Mouse (Mus musculus) CH12.LX (cell line): ENCODE measurements around the gene BC030867. TPM values are rescaled to one million over a fixed set of nuclear protein-coding genes. Genes with fewer than 3 reads are reported as not detected.
A peak's percentile ranks its signal among the peaks of the same experiment; 100 is the strongest.

ENCODE experiments used
- DNase-seq: peaks from one replicate; pipeline ENCODE4 v3.0.0-alpha.2; 2013; ENCODE audit errors: extremely low read depth
- H3K27ac ChIP-seq: 2 replicates; pipeline ENCODE4 v1.5.1; 2012; ENCODE audit warnings: low read depth, mild to moderate bottlenecking, control low read depth, moderate library complexity; ENCODE audit not compliant: insufficient read depth
- H3K27me3 ChIP-seq: replicated peaks from 2 replicates; pipeline ENCODE3; 2012; ENCODE audit warnings: inconsistent platforms
- H3K36me3 ChIP-seq, 2 experiments: replicated peaks in 1 of 2; 2 replicates each; pipeline versions ENCODE3 to v1.6.1; 2012; ENCODE audit warnings: inconsistent platforms in 1 of 2, low read length in 1 of 2, mild to moderate bottlenecking in 1 of 2, mixed read lengths in 1 of 2, moderate library complexity in 1 of 2; ENCODE audit not compliant: control insufficient read depth in 1 of 2, insufficient read depth in 1 of 2
- H3K4me1 ChIP-seq, 2 experiments: 2 replicates each; pipeline ENCODE4 v1.6.1; 2012; ENCODE audit warnings: inconsistent platforms in 1 of 2, moderate library complexity in 1 of 2; ENCODE audit not compliant: insufficient read depth in 2 of 2, control insufficient read depth in 1 of 2
- H3K4me2 ChIP-seq: 2 replicates; pipeline ENCODE4 v1.6.1; 2012; ENCODE audit warnings: low read depth, mild to moderate bottlenecking, control low read depth; ENCODE audit not compliant: poor library complexity, insufficient read depth, severe bottlenecking
- H3K4me3 ChIP-seq, 3 experiments: fragments of 150-350 bp in 1 of 3; sonication (generic) in 1 of 3; replicated peaks in 1 of 3; 2 replicates each; pipeline versions ENCODE3 to v1.5.1; 2011 to 2012; ENCODE audit warnings: low read depth in 2 of 3, low read length in 2 of 3, mild to moderate bottlenecking in 2 of 3, moderate library complexity in 2 of 3, control low read depth in 1 of 3, improper control_type of control experiment in 1 of 3, inconsistent platforms in 1 of 3, mixed read lengths in 1 of 3; ENCODE audit not compliant: poor library complexity in 1 of 3
- H3K79me2 ChIP-seq: replicated peaks from 2 replicates; pipeline ENCODE4 v1.6.1; 2012; ENCODE audit warnings: mild to moderate bottlenecking, moderate library complexity; ENCODE audit not compliant: control insufficient read depth, poor library complexity, insufficient read depth, severe bottlenecking; ENCODE audit errors: extremely low read depth
- H3K9ac ChIP-seq: 2 replicates; pipeline ENCODE4 v1.6.1; 2012; ENCODE audit warnings: low read depth, mild to moderate bottlenecking, control low read depth, moderate library complexity; ENCODE audit not compliant: insufficient read depth
- H3K9me3 ChIP-seq: replicated peaks from 2 replicates; pipeline ENCODE3; 2012; ENCODE audit warnings: low read length, inconsistent platforms, mixed read lengths
- BHLHE40 ChIP-seq: IDR thresholded peaks from 2 replicates; pipeline ENCODE4 v1.6.1; 2011; ENCODE audit warnings: mild to moderate bottlenecking, low read depth, low read length, improper control_type of control experiment
- CHD1 ChIP-seq: IDR thresholded peaks from 2 replicates; pipeline ENCODE4 v1.6.1; 2012; ENCODE audit warnings: low read depth, low read length, improper control_type of control experiment, inconsistent platforms
- CHD2 ChIP-seq: IDR thresholded peaks from 2 replicates; pipeline ENCODE4 v1.6.1; 2011; ENCODE audit warnings: low read length, improper control_type of control experiment
- CTCF ChIP-seq, 2 experiments: IDR thresholded peaks in 1 of 2; conservative IDR thresholded peaks in 1 of 2; 2 replicates each; pipeline ENCODE4 v1.5.1; 2011 to 2012; ENCODE audit warnings: low read depth in 2 of 2, low read length in 2 of 2, improper control_type of control experiment in 1 of 2, inconsistent platforms in 1 of 2, mild to moderate bottlenecking in 1 of 2, moderate library complexity in 1 of 2
- ELF1 ChIP-seq: IDR thresholded peaks from 2 replicates; pipeline ENCODE4 v1.6.1; 2014; ENCODE audit warnings: low read depth, mild to moderate bottlenecking, inconsistent platforms, low read length, improper control_type of control experiment
- EP300 ChIP-seq: IDR thresholded peaks from 2 replicates; pipeline ENCODE4 v1.6.1; 2011; ENCODE audit warnings: low read length, improper control_type of control experiment
- GABPA ChIP-seq: IDR thresholded peaks from 2 replicates; pipeline ENCODE4 v1.6.1; 2012; ENCODE audit warnings: low read depth, low read length, improper control_type of control experiment, inconsistent platforms; ENCODE audit not compliant: insufficient replicate concordance
- HCFC1 ChIP-seq: IDR thresholded peaks from 2 replicates; pipeline ENCODE4 v1.6.1; 2012; ENCODE audit warnings: low read depth, mild to moderate bottlenecking, inconsistent platforms, low read length, improper control_type of control experiment
- JUND ChIP-seq: conservative IDR thresholded peaks from 2 replicates; pipeline ENCODE4 v1.6.1; 2011; ENCODE audit warnings: low read depth, low read length, improper control_type of control experiment
- KAT2A ChIP-seq: IDR thresholded peaks from 2 replicates; pipeline ENCODE4 v1.6.1; 2012; ENCODE audit warnings: low read length, improper control_type of control experiment, inconsistent platforms; ENCODE audit not compliant: insufficient replicate concordance
- MAX ChIP-seq: IDR thresholded peaks from 2 replicates; pipeline ENCODE4 v1.6.1; 2011; ENCODE audit warnings: low read length, improper control_type of control experiment
- MEF2A ChIP-seq: IDR thresholded peaks from 2 replicates; pipeline ENCODE4 v1.6.1; 2014; ENCODE audit warnings: low read depth, mild to moderate bottlenecking, inconsistent platforms, low read length, improper control_type of control experiment, borderline replicate concordance
- POLR2A ChIP-seq: IDR thresholded peaks from 2 replicates; pipeline ENCODE4 v1.6.1; 2011; ENCODE audit warnings: low read depth, mild to moderate bottlenecking, improper control_type of control experiment, low read length
- RAD21 ChIP-seq: IDR thresholded peaks from 2 replicates; pipeline ENCODE4 v1.6.1; 2011; ENCODE audit warnings: low read depth, mild to moderate bottlenecking, low read length, improper control_type of control experiment, moderate library complexity
- RCOR1 ChIP-seq: conservative IDR thresholded peaks from 2 replicates; pipeline ENCODE4 v1.6.1; 2012; ENCODE audit warnings: low read depth, mild to moderate bottlenecking, inconsistent platforms, low read length, improper control_type of control experiment
- SMC3 ChIP-seq: IDR thresholded peaks from 2 replicates; pipeline ENCODE4 v1.6.1; 2011; ENCODE audit warnings: low read depth, low read length, improper control_type of control experiment
- TBP ChIP-seq: conservative IDR thresholded peaks from 2 replicates; pipeline ENCODE4 v1.6.1; 2011; ENCODE audit warnings: low read depth, low read length, improper control_type of control experiment
- TCF12 ChIP-seq: IDR thresholded peaks from 2 replicates; pipeline ENCODE4 v1.6.1; 2014; ENCODE audit warnings: low read depth, mild to moderate bottlenecking, inconsistent platforms, low read length, improper control_type of control experiment
- UBTF ChIP-seq: IDR thresholded peaks from 2 replicates; pipeline ENCODE4 v1.6.1; 2012; ENCODE audit warnings: low read depth, mild to moderate bottlenecking, inconsistent platforms, low read length, improper control_type of control experiment, moderate library complexity
- USF2 ChIP-seq: conservative IDR thresholded peaks from 2 replicates; pipeline ENCODE4 v1.6.1; 2011; ENCODE audit warnings: low read depth, low read length, improper control_type of control experiment
- ZC3H11A ChIP-seq: IDR thresholded peaks from 2 replicates; pipeline ENCODE4 v1.6.1; 2012; ENCODE audit warnings: low read depth, mild to moderate bottlenecking, inconsistent platforms, low read length, improper control_type of control experiment
- ZMIZ1 ChIP-seq: IDR thresholded peaks from 2 replicates; pipeline ENCODE4 v1.6.1; 2012; ENCODE audit warnings: low read depth, mild to moderate bottlenecking, inconsistent platforms, low read length, improper control_type of control experiment
- ZNF384 ChIP-seq: IDR thresholded peaks from 2 replicates; pipeline ENCODE4 v1.6.1; 2012; ENCODE audit warnings: low read depth, low read length, improper control_type of control experiment, inconsistent platforms
- dilution Hi-C: fragments of 300-500 bp; cut with MboI; formaldehyde crosslinking; loops from 2 replicates; pipeline ENCODE4 v1.14.3; 2020; ENCODE audit warnings: low sequenced_read_pairs; ENCODE audit not compliant: extremely low pct_unique_long_range_greater_than_20kb, extremely low pct_ligation_motif_present
- in situ Hi-C: fragments of 300-500 bp; cut with MboI; formaldehyde crosslinking; loops from 3 replicates; pipeline ENCODE4 v1.14.3; 2019; ENCODE audit warnings: low sequenced_read_pairs, low pct_ligation_motif_present, low pct_unique_long_range_greater_than_20kb, mixed read lengths
- polyA plus RNA-seq: library from polyadenylated mRNA; unstranded; fragments of >175 nt; gene quantifications from 2 replicates; pipeline ENCODE4 v1.2.1, GENCODE M21; 2012; ENCODE audit warnings: low read depth; ENCODE audit not compliant: insufficient read length
- total RNA-seq, 2 experiments: library from RNA; depleted of rRNA; stranded (reverse); fragments of 300-350 nt in 1 of 2; fragments of >200 nt in 1 of 2; gene quantifications; 2 replicates each; pipeline ENCODE4 v1.2.3; 2012 to 2014

The BC030867 gene
- total and polyA plus RNA-seq, 3 experiments = 11.4 to 34.0 (median 26.2) TPM

- Histone ChIP-seq H3K9me3 (no peaks in the 10 kb centered on the region), H3K27ac (no peak overlapping the region), H3K36me3 (peaks cover 43 to 60% of the 10 kb centered on the region in 2 experiments), H3K4me1 (peaks cover 22 to 59% of the 10 kb centered on the region in 2 experiments), H3K79me2 (peaks cover 13% of the 10 kb centered on the region), H3K27me3 (no peaks in the 10 kb centered on the region), H3K4me3 (no peak overlapping the region), H3K9ac (no peak overlapping the region), H3K4me2 (no peak overlapping the region)
- in situ Hi-C loops = loop anchor here (5.0 kb wide), 1 partner anchor 118 kb away; no protein-coding TSS in a partner anchor
- DNase-seq = no peak
- dilution Hi-C loops = no loop called here
- TF ChIP-seq MAX (no peak), BHLHE40 (no peak), ZMIZ1 (no peak), POLR2A (no peak), SMC3 (no peak), TBP (no peak), GABPA (no peak), ZNF384 (no peak), EP300 (no peak), CHD2 (no peak), KAT2A (no peak)
Observed at GRCm38 (mm10) chr11:102293971-102294370, 45.3 kb downstream of the BC030867 start.

DNA sequence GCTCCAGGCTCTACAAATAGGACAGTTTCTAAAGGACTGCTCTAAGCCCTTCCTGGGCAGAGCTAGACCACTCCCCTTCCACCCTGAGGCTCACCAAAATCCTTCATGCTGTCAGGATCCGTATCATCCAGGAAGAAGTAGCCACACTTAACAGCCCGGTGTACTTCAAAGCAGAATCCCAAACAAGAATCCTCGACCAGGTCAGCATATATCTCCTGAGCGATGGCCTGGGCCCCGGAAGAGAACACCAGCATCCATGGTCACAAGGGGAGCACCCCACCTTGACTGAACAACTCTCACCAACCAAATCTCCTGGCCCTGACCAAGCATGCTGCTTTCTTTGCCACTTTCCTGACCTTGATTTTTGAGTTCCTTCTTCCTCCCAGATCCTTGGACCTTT lies 45.7 kb downstream of the BC030867 start:
- in situ Hi-C loops (loop anchor here (5.0 kb wide), 1 partner anchor 118 kb away; no protein-coding TSS in a partner anchor), dilution Hi-C loops (no loop called here)
- no peak overlapping the region for H3K4me2 ChIP-seq
- TF ChIP-seq MAX = no peak
- no peak for TF ChIP-seq CHD1
- no peak for TF ChIP-seq TCF12
- no peak for TF ChIP-seq HCFC1
- H3K9ac ChIP-seq = no peak overlapping the region
- peaks cover 21 to 58% of the 10 kb centered on the region in 2 experiments for H3K4me1 ChIP-seq
- H3K9me3 ChIP-seq = no peaks in the 10 kb centered on the region
- DNase-seq = no peak
- H3K79me2 ChIP-seq = peaks cover 13% of the 10 kb centered on the region
- peaks cover 41 to 56% of the 10 kb centered on the region in 2 experiments for H3K36me3 ChIP-seq
- H3K27me3 ChIP-seq = no peaks in the 10 kb centered on the region
- H3K4me3 ChIP-seq = peak overlapping the region in 1 of 3 experiments; percentile 82
- no peak overlapping the region for H3K27ac ChIP-seq

DNA sequence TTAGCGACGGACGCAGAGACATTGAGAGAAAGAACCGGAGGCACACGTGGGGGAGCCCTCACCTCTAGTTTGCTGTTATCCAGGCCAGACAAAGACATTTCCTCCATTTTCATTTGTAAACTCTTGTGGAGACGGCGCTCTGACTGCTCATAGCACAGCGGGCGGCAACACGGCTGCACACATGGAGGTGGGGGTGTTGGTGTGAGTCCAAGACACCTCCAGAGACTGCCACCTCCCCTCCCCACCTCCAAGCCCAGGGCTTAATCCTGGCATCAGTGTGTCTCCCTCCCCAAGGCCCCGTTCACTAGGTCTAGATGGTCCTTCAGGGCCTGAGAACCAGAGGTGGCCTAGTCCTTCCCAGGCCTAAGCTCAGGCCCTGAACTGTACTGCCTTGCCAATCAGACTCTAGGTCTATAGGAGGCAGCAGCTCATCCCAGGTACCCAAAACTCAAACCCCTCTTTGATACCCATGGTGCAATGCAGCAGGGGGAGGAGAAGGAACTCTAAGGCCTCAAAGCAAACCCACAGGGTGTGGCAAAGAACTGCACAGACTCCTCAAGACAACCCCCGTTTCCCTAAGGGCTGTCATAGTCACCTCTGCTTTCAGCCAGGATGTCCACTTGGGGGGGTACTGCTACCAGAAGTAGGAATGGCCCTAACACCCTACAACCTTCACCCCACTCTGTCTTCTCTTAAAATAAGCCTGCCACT lies 46.4 kb downstream of the BC030867 start:
- Histone ChIP-seq H3K9me3 (peaks cover under 1% of the 10 kb centered on the region), H3K27me3 (no peaks in the 10 kb centered on the region), H3K9ac (peak overlapping the region; percentile 95; the same call in 1 of the 2 replicates), H3K4me2 (peak overlapping the region; percentile 80), H3K27ac (peak overlapping the region; percentile 76), H3K79me2 (peaks cover 13% of the 10 kb centered on the region), H3K4me1 (peaks cover 19 to 55% of the 10 kb centered on the region in 2 experiments), H3K4me3 (peak overlapping the region; percentile 82 to 93 (median 88)), H3K36me3 (peaks cover 37 to 49% of the 10 kb centered on the region in 2 experiments)
- dilution Hi-C loops (no loop called here), in situ Hi-C loops (loop anchor here (5.0 kb wide), 1 partner anchor 117 kb away; no protein-coding TSS in a partner anchor)
- DNase-seq = peak; percentile 90
- TF ChIP-seq GABPA = no peak
- TF ChIP-seq TCF12 = peak; percentile 42; the same call in 1 of the 2 replicates
- peak; percentile 71 for TF ChIP-seq POLR2A
- TF ChIP-seq RCOR1 = no peak
- TF ChIP-seq JUND = no peak
- peak; percentile 87 for TF ChIP-seq TBP
- no peak for TF ChIP-seq EP300
- no peak for TF ChIP-seq MEF2A
- TF ChIP-seq UBTF = no peak; the same call in 1 of the 2 replicates
- peak; percentile 53 for TF ChIP-seq RAD21
- no peak; the same call in 1 of the 2 replicates for TF ChIP-seq ELF1
- TF ChIP-seq CTCF (conservative IDR thresholded peaks at IDR 0.05 in 1 of 2, IDR thresholded peaks at IDR 0.05 in 1 of 2; ENCODE audit: low read depth in 2 of 2, low read length in 2 of 2) = peak in 1 of 2 experiments; percentile 63; a peak in 2 of 4 replicates
- peak; percentile 61 for TF ChIP-seq HCFC1
- TF ChIP-seq USF2 = no peak
- TF ChIP-seq SMC3 = peak; percentile 47
- TF ChIP-seq ZNF384 = no peak
- TF ChIP-seq ZC3H11A = no peak
- peak; percentile 61; the same call in 1 of the 2 replicates for TF ChIP-seq ZMIZ1
- TF ChIP-seq MAX = no peak
